Mouse (Mus musculus) lung, adult 2 months (tissue): ENCODE data around the gene Sec63.

Experiments used
- CTCF ChIP-seq: fragments of 200-500 bp; IDR thresholded peaks from 2 replicates; pipeline ENCODE4 v1.5.1; 2011; ENCODE audit warnings: mild to moderate bottlenecking, low read length, control low read depth; ENCODE audit not compliant: insufficient read depth
- POLR2A ChIP-seq: fragments of 200-500 bp; IDR thresholded peaks from 2 replicates; pipeline ENCODE4 v1.6.1; 2011; ENCODE audit warnings: low read depth, mild to moderate bottlenecking, control low read depth, low read length, borderline replicate concordance; ENCODE audit errors: extremely low read depth

DNA sequence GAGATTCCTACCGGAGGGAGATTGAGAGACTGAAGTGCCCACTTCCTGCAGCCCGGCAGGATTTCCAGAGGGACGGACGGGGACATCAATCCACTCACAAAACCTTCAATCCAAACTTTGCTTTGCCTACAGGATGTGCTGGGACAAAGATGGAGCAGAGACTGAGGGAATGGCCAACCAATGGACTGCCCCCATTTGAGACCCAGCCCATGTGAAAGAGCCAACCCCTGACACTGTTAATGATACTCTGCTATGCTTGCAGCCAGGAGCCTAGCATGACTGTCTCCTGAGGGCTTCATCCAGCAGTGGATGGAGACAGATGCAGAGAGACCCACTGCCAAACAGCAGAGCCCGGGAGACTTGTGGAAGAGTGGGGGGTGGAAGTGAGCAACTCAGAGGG is 118.4 kb downstream of the Sec63 start:
- TF ChIP-seq POLR2A: no peak
- TF ChIP-seq CTCF: no peak
